Mouse (Mus musculus): ENCODE measurements at regions not wholly inside any gene's neighbourhood (a gene's known extent, or its start where the extent isn't known, plus 50 kb on each side); places are given as distances from the start of the nearest gene placed in this dataset.

GRCm38 (mm10) chr7:130013109-130013508, 421.4 kb downstream of the Wdr11 start:
- Histone ChIP-seq H3K36me3 (ENCODE audit: control insufficient read depth, insufficient read depth, low read length) (no peaks in the 10 kb centered on the region), H3K4me3 (ENCODE audit: control insufficient read depth, low read depth, low read length) (no peak overlapping the region), H3K27me3 (ENCODE audit: control insufficient read depth, insufficient read depth, low read length) (no peaks in the 10 kb centered on the region), H3K4me1 (ENCODE audit: control insufficient read depth, insufficient read depth, low read length) (no peaks in the 10 kb centered on the region; the same call in 1 of the 2 replicates), H3K27ac (ENCODE audit: control insufficient read depth, insufficient read depth, low read depth, low read length) (no peak overlapping the region)
- TF ChIP-seq POLR2A (IDR thresholded peaks at IDR 0.05; ENCODE audit: control insufficient read depth, low read depth, low read length) (no peak), CTCF (IDR thresholded peaks at IDR 0.05; ENCODE audit: control insufficient read depth, insufficient read depth, insufficient replicate concordance, low read depth, low read length) (no peak)

DNA sequence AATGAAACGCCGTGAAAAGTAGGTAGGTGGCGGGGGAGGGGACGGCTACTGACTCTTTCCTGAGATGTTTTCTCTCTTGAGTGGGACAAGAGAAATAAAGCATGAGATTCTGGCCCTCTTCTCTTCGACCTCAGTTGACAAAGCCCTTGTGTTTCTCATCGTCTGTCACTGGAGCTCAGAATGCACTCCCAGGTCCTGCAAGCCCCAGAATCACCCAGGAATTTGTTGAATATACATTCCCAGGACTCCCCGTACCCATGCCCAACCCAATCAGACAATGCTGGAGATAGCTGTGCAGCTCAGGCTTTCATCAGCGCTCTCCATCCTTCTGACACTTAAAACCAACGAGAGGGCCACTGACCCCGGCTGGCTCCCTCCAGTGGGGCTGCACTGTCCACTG, 422.9 kb downstream of the Wdr11 start:
- Histone ChIP-seq H3K27me3 (ENCODE audit: control insufficient read depth, insufficient read depth, low read length) (no peaks in the 10 kb centered on the region), H3K36me3 (ENCODE audit: control insufficient read depth, insufficient read depth, low read length) (no peaks in the 10 kb centered on the region), H3K4me1 (ENCODE audit: control insufficient read depth, insufficient read depth, low read length) (no peaks in the 10 kb centered on the region; the same call in 1 of the 2 replicates), H3K4me3 (ENCODE audit: control insufficient read depth, low read depth, low read length) (no peak overlapping the region), H3K27ac (ENCODE audit: control insufficient read depth, insufficient read depth, low read depth, low read length) (no peak overlapping the region)
- TF ChIP-seq CTCF (IDR thresholded peaks at IDR 0.05; ENCODE audit: control insufficient read depth, insufficient read depth, insufficient replicate concordance, low read depth, low read length): no peak
- TF ChIP-seq POLR2A (IDR thresholded peaks at IDR 0.05; ENCODE audit: control insufficient read depth, low read depth, low read length): no peak

- TF ChIP-seq POLR2A (IDR thresholded peaks at IDR 0.05; ENCODE audit: control insufficient read depth, low read depth, low read length) (no peak), CTCF (IDR thresholded peaks at IDR 0.05; ENCODE audit: control insufficient read depth, insufficient read depth, insufficient replicate concordance, low read depth, low read length) (no peak)
- Histone ChIP-seq H3K4me3 (ENCODE audit: control insufficient read depth, low read depth, low read length) (no peak overlapping the region), H3K27ac (ENCODE audit: control insufficient read depth, insufficient read depth, low read depth, low read length) (no peak overlapping the region), H3K4me1 (ENCODE audit: control insufficient read depth, insufficient read depth, low read length) (no peaks in the 10 kb centered on the region; the same call in 1 of the 2 replicates), H3K27me3 (ENCODE audit: control insufficient read depth, insufficient read depth, low read length) (no peaks in the 10 kb centered on the region), H3K36me3 (ENCODE audit: control insufficient read depth, insufficient read depth, low read length) (no peaks in the 10 kb centered on the region)
Observed at GRCm38 (mm10) chr7:130015375-130016014, 423.8 kb downstream of the Wdr11 start.

- Histone ChIP-seq H3K4me3 (ENCODE audit: control insufficient read depth, low read depth, low read length) (no peak overlapping the region), H3K27me3 (ENCODE audit: control insufficient read depth, insufficient read depth, low read length) (no peaks in the 10 kb centered on the region), H3K36me3 (ENCODE audit: control insufficient read depth, insufficient read depth, low read length) (no peaks in the 10 kb centered on the region), H3K4me1 (ENCODE audit: control insufficient read depth, insufficient read depth, low read length) (no peaks in the 10 kb centered on the region; the same call in 1 of the 2 replicates), H3K27ac (ENCODE audit: control insufficient read depth, insufficient read depth, low read depth, low read length) (no peak overlapping the region)
- TF ChIP-seq POLR2A (IDR thresholded peaks at IDR 0.05; ENCODE audit: control insufficient read depth, low read depth, low read length) (no peak), CTCF (IDR thresholded peaks at IDR 0.05; ENCODE audit: control insufficient read depth, insufficient read depth, insufficient replicate concordance, low read depth, low read length) (no peak)
Observed at GRCm38 (mm10) chr7:130016015-130016874, 424.6 kb downstream of the Wdr11 start.

DNA sequence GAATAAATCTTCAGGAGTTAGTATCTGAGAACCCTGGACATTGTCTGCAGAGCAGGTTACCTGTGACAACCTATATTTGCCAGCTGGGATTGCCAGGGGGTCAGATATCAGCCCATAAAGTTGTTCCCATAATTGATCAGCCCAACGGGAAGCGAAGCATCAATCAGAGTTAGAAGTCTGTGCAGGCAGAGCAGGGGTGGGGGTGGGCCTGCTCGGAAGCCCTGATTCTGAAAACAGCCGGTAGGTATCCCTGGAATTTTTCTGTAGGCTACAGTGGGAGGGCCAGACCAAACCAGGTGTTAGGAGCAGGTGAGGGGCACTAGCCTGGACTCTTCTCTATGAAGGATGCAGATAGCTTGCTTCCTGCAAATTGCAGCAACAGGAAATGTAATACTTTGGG, 427.2 kb downstream of the Wdr11 start:
- Histone ChIP-seq H3K27me3 (ENCODE audit: control insufficient read depth, insufficient read depth, low read length) (no peaks in the 10 kb centered on the region), H3K36me3 (ENCODE audit: control insufficient read depth, insufficient read depth, low read length) (no peaks in the 10 kb centered on the region), H3K27ac (ENCODE audit: control insufficient read depth, insufficient read depth, low read depth, low read length) (no peak overlapping the region), H3K4me1 (ENCODE audit: control insufficient read depth, insufficient read depth, low read length) (no peaks in the 10 kb centered on the region), H3K4me3 (ENCODE audit: control insufficient read depth, low read depth, low read length) (no peak overlapping the region)
- TF ChIP-seq POLR2A (IDR thresholded peaks at IDR 0.05; ENCODE audit: control insufficient read depth, low read depth, low read length): no peak
- no peak for TF ChIP-seq CTCF (IDR thresholded peaks at IDR 0.05; ENCODE audit: control insufficient read depth, insufficient read depth, insufficient replicate concordance, low read depth, low read length)

- H3K27me3 ChIP-seq (ENCODE audit: control insufficient read depth, insufficient read depth, low read length): no peaks in the 10 kb centered on the region
- no peak for TF ChIP-seq CTCF (IDR thresholded peaks at IDR 0.05; ENCODE audit: control insufficient read depth, insufficient read depth, insufficient replicate concordance, low read depth, low read length)
- TF ChIP-seq POLR2A (IDR thresholded peaks at IDR 0.05; ENCODE audit: control insufficient read depth, low read depth, low read length): no peak
- no peaks in the 10 kb centered on the region for H3K4me1 ChIP-seq (ENCODE audit: control insufficient read depth, insufficient read depth, low read length)
- no peak overlapping the region for H3K4me3 ChIP-seq (ENCODE audit: control insufficient read depth, low read depth, low read length)
- no peak overlapping the region for H3K27ac ChIP-seq (ENCODE audit: control insufficient read depth, insufficient read depth, low read depth, low read length)
- H3K36me3 ChIP-seq (ENCODE audit: control insufficient read depth, insufficient read depth, low read length): no peaks in the 10 kb centered on the region
Observed at GRCm38 (mm10) chr7:130028945-130029344, 437.3 kb downstream of the Wdr11 start.

GRCm38 (mm10) chr7:130030711-130031110, 439.0 kb downstream of the Wdr11 start:
- Histone ChIP-seq H3K4me3 (ENCODE audit: control insufficient read depth, low read depth, low read length) (no peak overlapping the region), H3K27me3 (ENCODE audit: control insufficient read depth, insufficient read depth, low read length) (no peaks in the 10 kb centered on the region), H3K4me1 (ENCODE audit: control insufficient read depth, insufficient read depth, low read length) (no peaks in the 10 kb centered on the region), H3K36me3 (ENCODE audit: control insufficient read depth, insufficient read depth, low read length) (no peaks in the 10 kb centered on the region), H3K27ac (ENCODE audit: control insufficient read depth, insufficient read depth, low read depth, low read length) (no peak overlapping the region)
- TF ChIP-seq POLR2A (IDR thresholded peaks at IDR 0.05; ENCODE audit: control insufficient read depth, low read depth, low read length): no peak
- no peak for TF ChIP-seq CTCF (IDR thresholded peaks at IDR 0.05; ENCODE audit: control insufficient read depth, insufficient read depth, insufficient replicate concordance, low read depth, low read length)
